Mouse (Mus musculus): ENCODE data around the gene Jpt2. TPM values are rescaled to one million over a fixed set of nuclear protein-coding genes. Genes with fewer than 3 reads are reported as not detected.
"Not testable (repeated sequence)": the region's sequence is repeated elsewhere in the genome, so short reads cannot be mapped to it uniquely, and the experiment has no call there.

Gene Jpt2
- 10 to 100 TPM; 11.2 TPM for total RNA-seq (2021)
- long read RNA-seq, experiment 1, transcript Jpt2-201 (5 exons, 2,672 nt), result major isoform, 10 of 10 reads
- long read RNA-seq, experiment 1, partial matches to known transcripts, result 0 of 10 reads
- long read RNA-seq, experiment 1, other reads (novel, unspliced or antisense), result 0 of 10 reads
- long read RNA-seq, experiment 2, transcript Jpt2-201 (5 exons, 2,672 nt), result major isoform, 17 of 20 reads
- long read RNA-seq, experiment 2, partial matches to known transcripts, result 0 of 20 reads
- long read RNA-seq, experiment 2, other reads (novel, unspliced or antisense), result 3 of 20 reads

- DNase-seq (ENCODE audit: low spot score in 2 of 2), result peak; percentile 94 to 98
These were observed at the start of gene Jpt2 for GRCm38 (mm10) chr17:24960135-24960851. TSS of gene Jpt2 (minus strand) at chr17:24960689.

GRCm38 (mm10) chr17:25007480-25007879 lies 47.0 kb upstream of the Jpt2 start:
- DNase-seq (ENCODE audit: low spot score in 2 of 2), result no peak

GRCm38 (mm10) chr17:25005102-25005501 lies 44.6 kb upstream of the Jpt2 start:
- DNase-seq (ENCODE audit: low spot score in 2 of 2), result no peak

GRCm38 (mm10) chr17:24994721-24995120 lies 34.2 kb upstream of the Jpt2 start:
- no peak for DNase-seq (ENCODE audit: low spot score in 2 of 2)

GRCm38 (mm10) chr17:24987221-24987620 lies 26.7 kb upstream of the Jpt2 start:
- DNase-seq (ENCODE audit: low spot score in 2 of 2), result no peak

GRCm38 (mm10) chr17:24960852-24961715 lies 595 bp upstream of the Jpt2 start:
- DNase-seq (ENCODE audit: low spot score in 2 of 2), result no peak

GRCm38 (mm10) chr17:24959371-24959770 lies 1.1 kb downstream of the Jpt2 start:
- DNase-seq (ENCODE audit: low spot score in 2 of 2), result no peak

- no peak for DNase-seq (ENCODE audit: low spot score in 2 of 2)
These were observed 7.2 kb downstream of the Jpt2 start for GRCm38 (mm10) chr17:24953291-24953690.

- no peak for DNase-seq (ENCODE audit: low spot score in 2 of 2)
These were observed 9.8 kb downstream of the Jpt2 start for GRCm38 (mm10) chr17:24950671-24951070.

GRCm38 (mm10) chr17:24948204-24948603 lies 12.3 kb downstream of the Jpt2 start:
- no peak for DNase-seq (ENCODE audit: low spot score in 2 of 2)

- DNase-seq (ENCODE audit: low spot score in 2 of 2), result not testable (repeated sequence)
These were observed 16.9 kb downstream of the Jpt2 start for GRCm38 (mm10) chr17:24943589-24943988.

GRCm38 (mm10) chr17:24943036-24943435 lies 17.5 kb downstream of the Jpt2 start:
- DNase-seq (ENCODE audit: low spot score in 2 of 2), result peak in 1 of 2 experiments; percentile 5

GRCm38 (mm10) chr17:24942453-24942852 lies 18.0 kb downstream of the Jpt2 start:
- peak; percentile 12 to 37 for DNase-seq (ENCODE audit: low spot score in 2 of 2)

GRCm38 (mm10) chr17:24937266-24937665 lies 23.2 kb downstream of the Jpt2 start:
- no peak for DNase-seq (ENCODE audit: low spot score in 2 of 2)

- peak; percentile 91 to 96 for DNase-seq (ENCODE audit: low spot score in 2 of 2)
These were observed 23.9 kb downstream of the Jpt2 start, which contains the start of gene Mapk8ip3 for GRCm38 (mm10) chr17:24936259-24937237. TSS of gene Mapk8ip3 (minus strand) at chr17:24936977.

- DNase-seq (ENCODE audit: low spot score in 2 of 2), result no peak
These were observed 24.8 kb downstream of the Jpt2 start for GRCm38 (mm10) chr17:24935666-24936065.

GRCm38 (mm10) chr17:24934926-24935325 lies 25.6 kb downstream of the Jpt2 start:
- DNase-seq (ENCODE audit: low spot score in 2 of 2), result no peak

- DNase-seq (ENCODE audit: low spot score in 2 of 2), result no peak
These were observed 27.3 kb downstream of the Jpt2 start for GRCm38 (mm10) chr17:24933163-24933562.

GRCm38 (mm10) chr17:24932431-24932830 lies 28.1 kb downstream of the Jpt2 start:
- no peak for DNase-seq (ENCODE audit: low spot score in 2 of 2)

GRCm38 (mm10) chr17:24929506-24929905 lies 31.0 kb downstream of the Jpt2 start:
- no peak for DNase-seq (ENCODE audit: low spot score in 2 of 2)

All from layer of hippocampus, postnatal 14 days (tissue).